Mouse (Mus musculus) embryonic fibroblast, embryonic 13.5 days (primary cell): ENCODE results near the gene Rabgap1l.

Experiments used
- CTCF ChIP-seq: IDR thresholded peaks from 2 replicates; pipeline ENCODE4 v1.5.1; 2011; ENCODE audit warnings: mild to moderate bottlenecking, control low read depth, low read length, moderate library complexity, borderline replicate concordance; ENCODE audit not compliant: insufficient read depth
- POLR2A ChIP-seq: IDR thresholded peaks from 2 replicates; pipeline ENCODE4 v1.6.1; 2011; ENCODE audit warnings: low read depth, mild to moderate bottlenecking, control low read depth, low read length, moderate library complexity

- TF ChIP-seq CTCF = no peak
- no peak for TF ChIP-seq POLR2A
Observed at GRCm38 (mm10) chr1:160774166-160774565, 18.8 kb downstream of the Rabgap1l start.
